Mouse (Mus musculus) brain, adult 10 weeks (tissue): ENCODE measurements around the gene Tesk1. TPM values are rescaled to one million over a fixed set of nuclear protein-coding genes. Genes with fewer than 3 reads are reported as not detected.

Experiments used
- polyA plus RNA-seq: library from polyadenylated mRNA; stranded (reverse); fragments of 350-450 nt; fragmentation: Illumina TruSeq; extraction: RNeasy Lipid Tissue Mini Kit (QIAGEN cat#74804); gene quantifications from one replicate; pipeline ENCODE4 v1.2.3, GENCODE M21; 2015; ENCODE audit warnings: low read depth, low replicate concordance

The Tesk1 gene
- 60.5 TPM for polyA plus RNA-seq

GRCm38 (mm10) chr4:43441639-43442038 is at the start of gene Tesk1:
Tesk1 (plus strand) TSS chr4:43441939.

GRCm38 (mm10) chr4:43428946-43429345 is 12.8 kb upstream of the Tesk1 start, which contains the start of gene Fam166b:
Fam166b (minus strand) TSS chr4:43429134.

DNA sequence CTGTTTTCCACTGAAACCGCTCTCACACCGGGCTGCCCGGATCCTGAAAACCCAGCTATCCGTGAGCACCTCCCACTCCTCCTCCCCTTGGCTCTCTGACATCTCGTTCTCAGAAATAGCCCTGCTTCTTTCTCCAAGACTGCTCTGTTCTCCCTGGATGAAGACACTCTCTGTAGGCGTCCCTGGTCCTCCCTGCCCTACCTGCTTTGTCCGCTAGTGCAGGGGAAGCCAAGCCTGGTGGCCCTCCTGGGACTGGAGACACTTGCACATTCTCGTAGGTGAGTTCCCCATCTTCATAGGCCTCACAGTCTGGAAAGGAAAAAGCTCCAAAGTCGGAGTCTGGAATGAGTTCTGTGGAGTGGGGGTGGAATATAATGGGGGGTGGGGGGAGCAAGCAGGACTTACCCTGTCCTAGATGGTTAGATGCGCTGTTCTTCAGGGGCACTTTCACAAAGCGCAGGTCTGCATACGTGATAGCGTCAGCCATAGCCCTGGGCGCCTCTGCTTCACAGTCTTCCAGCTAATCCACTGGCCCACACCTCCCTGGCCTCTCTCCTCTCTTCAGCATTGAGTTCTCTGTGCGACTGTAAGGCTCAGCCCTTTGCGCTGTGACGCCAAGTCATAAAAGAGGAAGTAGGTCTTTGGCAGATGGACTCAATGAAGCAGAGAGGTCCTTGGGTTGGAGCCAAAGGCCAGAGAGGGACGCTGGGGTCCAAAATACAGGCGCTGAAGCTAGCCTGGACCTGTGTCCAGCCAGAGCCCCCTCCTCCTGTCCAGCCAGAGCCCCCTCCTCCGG is 12.5 kb downstream of the Tesk1 start, which contains the start of gene Cd72:
TSS of gene Cd72 (minus strand) at position 588 of the 796 bp plus-strand sequence.

DNA sequence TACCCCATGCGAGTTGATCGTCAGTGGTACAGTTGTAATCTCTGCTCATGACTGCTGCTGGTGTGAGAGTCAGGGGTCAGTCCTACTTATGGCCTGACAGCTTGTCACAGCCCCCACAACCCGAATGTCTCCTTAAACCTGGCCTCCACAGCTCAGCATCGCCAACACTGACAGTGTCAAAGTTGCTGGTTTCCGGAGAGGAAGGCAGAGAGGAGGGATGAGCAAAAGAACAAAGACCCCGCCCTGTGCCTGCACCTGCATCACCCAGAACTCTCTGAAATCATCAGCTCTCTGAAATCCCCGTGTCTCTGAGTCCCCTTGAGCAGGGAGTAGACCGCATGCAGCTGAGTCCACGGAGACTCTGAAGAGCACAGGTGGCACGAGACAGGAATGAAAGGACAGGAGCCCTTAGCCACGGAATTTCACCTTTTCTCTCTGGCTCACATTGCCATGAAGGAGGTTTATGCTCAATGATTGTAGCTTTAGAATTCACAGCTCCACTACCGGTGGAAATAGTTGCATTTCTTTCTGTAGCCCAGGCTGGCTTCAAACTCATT is 41.9 kb downstream of the Tesk1 start, which contains the start of gene Sit1:
TSS of gene Sit1 (minus strand) at position 200 of the 557 bp plus-strand sequence.

GRCm38 (mm10) chr4:43492821-43493185 is 51.1 kb downstream of the Tesk1 start, which contains the start of gene Ccdc107:
Ccdc107 (plus strand) TSS chr4:43492900.

Other genes with a start within 250 kb of the Tesk1 start
- gene Atp8b5, start 174.8 kb upstream of the Tesk1 start, polyA plus RNA-seq, result 0.80 TPM
- 66.1 TPM for gene Rusc2, start 60.0 kb upstream of the Tesk1 start, polyA plus RNA-seq
- 3.6 TPM for gene Fam166b, start 12.8 kb upstream of the Tesk1 start, polyA plus RNA-seq
- 2.9 TPM for gene Cd72, start 12.7 kb downstream of the Tesk1 start, polyA plus RNA-seq
- not detected for gene Sit1, start 41.8 kb downstream of the Tesk1 start, polyA plus RNA-seq
- 58.5 TPM for gene Ccdc107, start 51.0 kb downstream of the Tesk1 start, polyA plus RNA-seq
- gene Arhgef39, start 57.8 kb downstream of the Tesk1 start, polyA plus RNA-seq, result 1.8 TPM
- 1.2 TPM for gene Car9, start 65.0 kb downstream of the Tesk1 start, polyA plus RNA-seq
- 16.8 TPM for gene Tpm2, start 81.8 kb downstream of the Tesk1 start, polyA plus RNA-seq
- 65.5 TPM for gene Creb3, start 120.4 kb downstream of the Tesk1 start, polyA plus RNA-seq
- 40.4 TPM for gene Tln1, start 120.8 kb downstream of the Tesk1 start, polyA plus RNA-seq
- gene Rgp1, start 136.8 kb downstream of the Tesk1 start, polyA plus RNA-seq, result 28.2 TPM
- gene Gba2, start 136.9 kb downstream of the Tesk1 start, polyA plus RNA-seq, result 61.8 TPM
- not detected for gene Msmp, start 142.6 kb downstream of the Tesk1 start, polyA plus RNA-seq
- 48.5 TPM for gene Npr2, start 190.0 kb downstream of the Tesk1 start, polyA plus RNA-seq
- gene Spag8, start 211.7 kb downstream of the Tesk1 start, polyA plus RNA-seq, result 1.5 TPM
- gene Hint2, start 214.5 kb downstream of the Tesk1 start, polyA plus RNA-seq, result 69.8 TPM
- gene Tmem8b, start 227.0 kb downstream of the Tesk1 start, polyA plus RNA-seq, result 40.7 TPM
- gene Fam221b, start 227.2 kb downstream of the Tesk1 start, polyA plus RNA-seq, result 1.6 TPM